25 mouse cellular contexts compared by ENCODE assay signal in the genomic region with DNA sequence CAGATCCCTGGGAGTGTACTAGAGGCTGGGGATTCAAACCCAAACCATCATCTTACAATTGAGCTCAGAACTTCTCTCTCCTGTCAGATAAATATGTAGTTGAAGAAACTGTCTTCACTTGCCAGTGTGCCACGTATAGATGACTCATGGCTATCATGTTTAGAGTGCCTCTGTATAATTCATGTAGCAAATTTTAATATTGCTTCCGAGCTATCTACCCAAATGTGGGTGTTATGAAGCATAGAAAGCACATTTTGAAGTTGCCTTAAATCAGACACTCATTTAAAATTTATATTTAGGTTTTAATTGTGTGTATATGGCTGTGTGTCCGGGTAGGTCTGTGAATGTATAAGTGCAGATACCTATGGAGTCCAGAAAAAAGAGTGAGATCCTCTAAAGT.
DNase-seq lines count a peak whose midpoint lies in the region; TF ChIP-seq lines count a peak whose summit lies in the region.
"Had no signal": no experiment of that assay in that cellular context is flagged by ENCODE, and none has a peak within 500 bp of the region (broad histone marks: within the 10 kb centered on the region; RNA-seq: fewer than 3 reads in every experiment).

No protein-coding gene starts in this region.

- no peak for TF ChIP-seq POLR2A in MEL (IDR thresholded peaks at IDR 0.05; ENCODE audit: control insufficient read depth in 1 of 2, insufficient read depth in 1 of 2, low read depth in 1 of 2, low read length in 2 of 2, poor library complexity in 1 of 2)
- no peak for TF ChIP-seq POLR2A in thymus, adult 2 months (IDR thresholded peaks at IDR 0.05; ENCODE audit: control insufficient read depth, extremely low read depth, insufficient read depth, low read length, poor library complexity)

- WGBS in thymus, adult 2 months, result 83% methylated on average over 3 of the region's 3 CpGs
- WGBS in limb, embryonic 10.5 days, result 82% methylated on average over 3 of the region's 3 CpGs

- H3K36me3 ChIP-seq in MEL (ENCODE audit: control insufficient read depth in 1 of 2, insufficient read depth in 2 of 2, low read length in 2 of 2), result peaks cover 0 to 2% of the 10 kb centered on the region in 2 experiments; a peak in 1 of 4 replicates
- no peaks in the 10 kb centered on the region for H3K36me3 ChIP-seq in thymus, adult 2 months (ENCODE audit: control insufficient read depth, insufficient read depth, low read length)
- H3K36me3 ChIP-seq in limb, embryonic 10.5 days, result no peaks in the 10 kb centered on the region
- H3K36me3 ChIP-seq: embryonic facial prominence, embryonic 13.5 days; embryonic facial prominence, embryonic 15.5 days; forebrain, embryonic 10.5 days; forebrain, embryonic 12.5 days; G1E had no signal

- DNase-seq in layer of hippocampus, adult 2 months (ENCODE audit: low spot score in 2 of 2), result no peak
- no peak for DNase-seq in layer of hippocampus, adult 8-10 months (ENCODE audit: low spot score in 2 of 2)
- DNase-seq in 3T3-L1 (ENCODE audit: low read depth, low spot score) (peak; percentile 35), MEL (ENCODE audit: low read depth, low spot score) (peak; percentile 18)
- DNase-seq in brain, adult 2 months (ENCODE audit: low read depth, low spot score), result peak; percentile 46
- DNase-seq in thymus, adult 2 months, result no peak
- no peak for DNase-seq in limb, embryonic 10.5 days (ENCODE audit: low spot score)
- DNase-seq: adrenal gland, adult 8-10 months; adrenal gland, postnatal 14 days; adrenal gland, postnatal 36 days; B cell, adult 2 months; cerebellum, adult 11 months; cerebellum, adult 18-20 months; cerebellum, adult 8-10 months; cerebellum, adult 9-11 months; cerebellum, postnatal 14 days; cerebellum, postnatal 36 days; embryo, embryonic 11 days had no signal

- no peak overlapping the region for H3K9ac ChIP-seq in MEL (ENCODE audit: control insufficient read depth, low read depth, low read length, poor library complexity, severe bottlenecking)
- H3K9ac ChIP-seq: embryonic facial prominence, embryonic 13.5 days; embryonic facial prominence, embryonic 15.5 days; forebrain, embryonic 12.5 days had no signal

- no peaks in the 10 kb centered on the region for H3K79me2 ChIP-seq in MEL (ENCODE audit: control insufficient read depth, insufficient read depth, low read length, poor library complexity)

- no peak overlapping the region for H3K4me3 ChIP-seq in layer of hippocampus, adult 2 months
- H3K4me3 ChIP-seq in MEL (ENCODE audit: control insufficient read depth in 1 of 2, insufficient read depth in 1 of 2, low read depth in 2 of 2, low read length in 2 of 2), result no peak overlapping the region
- no peak overlapping the region for H3K4me3 ChIP-seq in thymus, adult 2 months (ENCODE audit: control insufficient read depth, insufficient read depth, low read length)
- no peak overlapping the region for H3K4me3 ChIP-seq in limb, embryonic 10.5 days
- H3K4me3 ChIP-seq: embryonic facial prominence, embryonic 13.5 days; embryonic facial prominence, embryonic 15.5 days; erythroblast, embryonic 14.5 days; forebrain, embryonic 10.5 days; forebrain, embryonic 12.5 days had no signal

- TF ChIP-seq RAD21 in MEL (IDR thresholded peaks at IDR 0.05; ENCODE audit: low read depth, low read length), result no peak

- peaks cover 0 to 1% of the 10 kb centered on the region in 2 experiments; a peak in 2 of 4 replicates for H3K27me3 ChIP-seq in MEL (ENCODE audit: control insufficient read depth in 1 of 2, insufficient read depth in 2 of 2, low read length in 2 of 2)
- no peaks in the 10 kb centered on the region for H3K27me3 ChIP-seq in thymus, adult 2 months (ENCODE audit: control insufficient read depth, insufficient read depth, low read length)
- H3K27me3 ChIP-seq in limb, embryonic 10.5 days (ENCODE audit: low read depth, poor library complexity, severe bottlenecking), result no peaks in the 10 kb centered on the region
- H3K27me3 ChIP-seq: CH12.LX; embryonic facial prominence, embryonic 13.5 days; embryonic facial prominence, embryonic 15.5 days; forebrain, embryonic 12.5 days had no signal

- no peak for TF ChIP-seq CTCF in layer of hippocampus, adult 2 months (conservative IDR thresholded peaks at IDR 0.05)
- TF ChIP-seq CTCF in MEL (IDR thresholded peaks at IDR 0.05 in 2 of 3, conservative IDR thresholded peaks at IDR 0.05 in 1 of 3; ENCODE audit: control insufficient read depth in 1 of 3, insufficient read depth in 1 of 3, low read depth in 2 of 3, low read length in 3 of 3, poor library complexity in 1 of 3, severe bottlenecking in 1 of 3), result no peak
- TF ChIP-seq CTCF in thymus, adult 2 months (IDR thresholded peaks at IDR 0.05; ENCODE audit: borderline replicate concordance, control insufficient read depth, extremely low read depth, insufficient read depth, low read length, poor library complexity), result no peak

- H3K4me1 ChIP-seq in MEL (ENCODE audit: control insufficient read depth in 1 of 2, insufficient read depth in 2 of 2, low read length in 2 of 2), result peaks cover 3 to 5% of the 10 kb centered on the region in 2 experiments; a peak in 2 of 4 replicates
- H3K4me1 ChIP-seq in thymus, adult 2 months (replicated peaks; ENCODE audit: control insufficient read depth, insufficient read depth, low read length), result no peaks in the 10 kb centered on the region
- H3K4me1 ChIP-seq in limb, embryonic 10.5 days, result peaks cover 9% of the 10 kb centered on the region
- H3K4me1 ChIP-seq: embryonic facial prominence, embryonic 13.5 days; embryonic facial prominence, embryonic 15.5 days; forebrain, embryonic 12.5 days had no signal

- no peaks in the 10 kb centered on the region for H3K9me3 ChIP-seq in MEL (replicated peaks; ENCODE audit: insufficient read depth, low read length)
- no peaks in the 10 kb centered on the region for H3K9me3 ChIP-seq in limb, embryonic 10.5 days (replicated peaks)
- H3K9me3 ChIP-seq: embryonic facial prominence, embryonic 15.5 days; forebrain, embryonic 12.5 days; G1E had no signal

- H3K27ac ChIP-seq in layer of hippocampus, adult 2 months, result peak overlapping the region; percentile 87
- no peak overlapping the region for H3K27ac ChIP-seq in MEL (ENCODE audit: control insufficient read depth, low read depth, low read length)
- no peak overlapping the region for H3K27ac ChIP-seq in thymus, adult 2 months (ENCODE audit: control insufficient read depth, insufficient read depth, low read length)
- no peak overlapping the region for H3K27ac ChIP-seq in limb, embryonic 10.5 days
- H3K27ac ChIP-seq: embryonic facial prominence, embryonic 13.5 days; embryonic facial prominence, embryonic 15.5 days; forebrain, embryonic 10.5 days; forebrain, embryonic 12.5 days had no signal

- no peak for TF ChIP-seq EP300 in MEL (IDR thresholded peaks at IDR 0.05; ENCODE audit: low read depth in 1 of 2, low read length in 2 of 2)

TF ChIP-seq in MEL, 35 proteins besides CTCF, POLR2A, EP300 and RAD21:
- no peak for TF ChIP-seq JUND (IDR thresholded peaks at IDR 0.05; ENCODE audit: low read depth, low read length)
- TF ChIP-seq CHD2 (IDR thresholded peaks at IDR 0.05; ENCODE audit: low read length), result no peak

Comparison
In these comparisons a context has a peak if more than half of its experiments do, and no peak if none do; other contexts are left out.
1. DNase-seq: peak in 3T3-L1 (single experiment), MEL (single experiment) and brain, adult 2 months (single experiment); none in layer of hippocampus, adult 2 months (0 of 2), layer of hippocampus, adult 8-10 months (0 of 2), thymus, adult 2 months (single experiment) and limb, embryonic 10.5 days (single experiment).